Mouse (Mus musculus): ENCODE measurements around the gene Wrnip1. TPM values are rescaled to one million over a fixed set of nuclear protein-coding genes. Genes with fewer than 3 reads are reported as not detected.

Wrnip1 gene
- polyA plus RNA-seq, 1 experiment from 2014 or later = 13.0 TPM

GRCm38 (mm10) chr13:32821671-32822070 is 19.8 kb downstream of the Wrnip1 start:
- Histone ChIP-seq H3K9me3 (no peaks in the 10 kb centered on the region), H3K4me3 (no peak overlapping the region), H3K4me1 (no peaks in the 10 kb centered on the region), H3K36me3 (replicated peaks) (peaks cover 63% of the 10 kb centered on the region), H3K27ac (no peak overlapping the region), H3K27me3 (ENCODE audit: poor library complexity, severe bottlenecking) (no peaks in the 10 kb centered on the region)
- DNase-seq (ENCODE audit: extremely low spot score, low spot score) = no peak
- 96% methylated on average over 4 of the region's 4 CpGs for WGBS

DNA sequence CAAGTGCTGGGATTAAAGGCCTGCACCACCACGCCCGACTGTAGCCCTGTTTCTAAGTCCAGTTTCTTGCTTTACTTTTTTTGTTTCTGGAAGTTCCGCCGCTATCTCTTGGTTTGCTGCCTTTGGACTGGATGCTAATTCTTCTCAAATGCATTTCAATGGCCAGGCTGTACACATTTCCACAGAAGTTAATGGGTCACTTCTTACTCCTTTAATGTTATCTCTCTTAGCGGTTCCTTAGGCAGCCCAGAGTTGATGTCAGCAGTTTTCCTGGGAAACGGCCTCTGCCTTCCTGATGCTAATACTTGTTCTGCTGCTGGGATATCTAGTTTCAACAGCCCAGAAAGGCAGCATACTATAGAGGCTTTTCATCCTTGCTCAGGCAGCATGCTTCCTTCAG is 21.3 kb downstream of the Wrnip1 start:
- H3K27ac ChIP-seq = no peak overlapping the region
- H3K4me3 ChIP-seq = no peak overlapping the region
- 92% methylated on average over 6 of the region's 6 CpGs for WGBS
- H3K27me3 ChIP-seq (ENCODE audit: poor library complexity, severe bottlenecking) = no peaks in the 10 kb centered on the region
- no peak for DNase-seq (ENCODE audit: extremely low spot score, low spot score)
- no peaks in the 10 kb centered on the region for H3K9me3 ChIP-seq
- peaks cover 49% of the 10 kb centered on the region for H3K36me3 ChIP-seq (replicated peaks)
- H3K4me1 ChIP-seq = no peaks in the 10 kb centered on the region

DNA sequence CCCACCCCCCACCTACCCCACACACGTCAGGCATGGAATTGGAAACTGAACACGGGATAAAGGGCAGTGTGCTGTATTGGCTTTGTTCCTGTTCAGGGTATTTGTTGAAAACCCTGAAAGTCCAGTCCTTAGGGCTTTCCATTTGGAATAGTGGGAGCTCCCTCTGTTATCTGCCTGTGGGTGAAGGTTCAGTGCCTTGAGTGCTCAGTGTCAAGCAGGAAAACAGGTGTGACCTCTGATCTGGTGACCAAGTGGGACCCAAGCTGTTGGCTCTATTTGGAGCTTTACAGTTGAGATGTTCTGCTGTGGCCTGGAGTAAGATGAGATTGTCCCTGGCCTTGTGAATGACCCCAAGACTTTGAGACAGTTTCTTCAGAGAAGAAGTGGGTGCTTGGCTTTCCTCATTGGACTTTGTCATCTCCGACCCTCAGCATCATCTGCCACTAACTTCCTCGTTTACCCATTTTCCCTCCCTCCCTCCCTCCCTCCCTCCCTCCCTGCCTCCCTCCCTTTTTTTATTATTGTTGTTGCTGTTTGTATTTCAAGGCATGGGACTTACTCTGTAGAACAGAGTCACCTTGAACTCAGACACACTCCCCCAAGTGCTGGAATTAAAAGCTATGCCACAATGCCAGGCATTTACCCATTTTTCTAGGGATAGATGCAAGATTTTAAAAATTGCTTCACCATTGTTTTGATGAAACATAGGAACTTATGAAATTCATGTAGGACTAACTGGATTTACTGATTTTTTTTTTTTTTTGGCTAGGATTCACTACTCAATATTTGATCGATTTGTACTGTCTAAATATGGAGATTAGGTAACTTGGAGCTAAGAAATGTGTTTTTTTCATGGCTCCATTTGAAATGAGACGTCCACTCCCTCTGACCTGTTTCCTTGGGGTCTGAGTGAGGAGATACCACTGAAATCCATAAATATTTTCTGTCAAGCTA is 22.8 kb downstream of the Wrnip1 start:
- Histone ChIP-seq H3K27ac (no peak overlapping the region), H3K9me3 (no peaks in the 10 kb centered on the region), H3K4me3 (no peak overlapping the region), H3K4me1 (no peaks in the 10 kb centered on the region), H3K27me3 (ENCODE audit: poor library complexity, severe bottlenecking) (no peaks in the 10 kb centered on the region), H3K36me3 (replicated peaks) (peaks cover 34% of the 10 kb centered on the region)
- no peak for DNase-seq (ENCODE audit: extremely low spot score, low spot score)
- WGBS = 81% methylated on average over 6 of the region's 6 CpGs

GRCm38 (mm10) chr13:32825546-32825945 is 23.7 kb downstream of the Wrnip1 start:
- H3K27me3 ChIP-seq (ENCODE audit: poor library complexity, severe bottlenecking) = no peaks in the 10 kb centered on the region
- 92% methylated on average over 8 of the region's 8 CpGs for WGBS
- H3K4me3 ChIP-seq = no peak overlapping the region
- no peaks in the 10 kb centered on the region for H3K4me1 ChIP-seq
- H3K9me3 ChIP-seq = no peaks in the 10 kb centered on the region
- H3K36me3 ChIP-seq (replicated peaks) = peaks cover 25% of the 10 kb centered on the region
- no peak overlapping the region for H3K27ac ChIP-seq
- DNase-seq (ENCODE audit: extremely low spot score, low spot score) = no peak

DNA sequence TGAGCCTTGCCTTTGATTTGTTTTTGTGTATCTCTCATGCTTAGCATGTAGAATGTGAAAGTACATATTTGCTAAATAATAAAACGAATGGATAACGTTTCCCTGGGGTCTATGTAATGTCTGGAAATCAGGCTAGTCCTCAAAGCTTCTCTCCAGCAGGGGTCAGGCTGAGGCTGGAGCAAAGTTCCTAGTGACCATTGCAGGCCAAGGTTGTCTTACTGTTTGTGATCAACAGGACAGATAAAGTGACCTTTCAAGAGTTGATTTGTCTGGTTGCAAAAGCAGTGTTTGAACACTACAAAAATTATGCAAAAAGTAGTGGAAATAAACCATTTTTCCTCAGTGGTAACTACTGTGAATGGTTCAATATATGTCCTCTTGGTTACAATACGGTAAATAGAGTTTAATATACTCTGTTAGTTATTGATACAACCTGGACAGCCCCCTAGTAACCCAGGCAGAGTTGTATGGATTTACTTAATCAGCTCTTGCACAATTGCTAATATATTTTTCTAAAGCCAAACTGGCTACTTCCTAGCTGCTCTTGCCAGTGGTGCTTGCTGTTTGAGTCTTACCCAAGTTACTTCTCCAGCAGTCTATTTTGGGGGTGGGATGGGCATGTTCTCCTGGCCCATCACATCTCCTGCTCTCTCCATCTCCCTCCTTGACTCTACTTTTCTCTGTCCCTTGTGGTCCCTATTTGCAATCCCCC is 25.4 kb downstream of the Wrnip1 start:
- H3K4me1 ChIP-seq = no peaks in the 10 kb centered on the region
- H3K27ac ChIP-seq = no peak overlapping the region
- no peaks in the 10 kb centered on the region for H3K9me3 ChIP-seq
- peaks cover 8% of the 10 kb centered on the region for H3K36me3 ChIP-seq (replicated peaks)
- DNase-seq (ENCODE audit: extremely low spot score, low spot score) = no peak
- H3K27me3 ChIP-seq (ENCODE audit: poor library complexity, severe bottlenecking) = no peaks in the 10 kb centered on the region
- H3K4me3 ChIP-seq = no peak overlapping the region
- WGBS = 88% methylated on average over 3 of the region's 3 CpGs

- 0 out of 2 replicates have a peak, but pooled peaks cover 2% of the 10 kb centered on the region for H3K36me3 ChIP-seq (replicated peaks)
- H3K9me3 ChIP-seq = no peaks in the 10 kb centered on the region
- no peaks in the 10 kb centered on the region for H3K4me1 ChIP-seq
- no peak overlapping the region for H3K4me3 ChIP-seq
- H3K27ac ChIP-seq = no peak overlapping the region
- WGBS = 62% methylated on average over 4 of the region's 4 CpGs
- no peaks in the 10 kb centered on the region for H3K27me3 ChIP-seq (ENCODE audit: poor library complexity, severe bottlenecking)
- DNase-seq (ENCODE audit: extremely low spot score, low spot score) = peak; percentile 36
Observed at GRCm38 (mm10) chr13:32827951-32828350, 26.1 kb downstream of the Wrnip1 start.

- Histone ChIP-seq H3K9me3 (no peaks in the 10 kb centered on the region), H3K27ac (no peak overlapping the region), H3K27me3 (ENCODE audit: poor library complexity, severe bottlenecking) (no peaks in the 10 kb centered on the region), H3K4me1 (no peaks in the 10 kb centered on the region), H3K4me3 (no peak overlapping the region), H3K36me3 (replicated peaks) (no peaks in the 10 kb centered on the region)
- no peak for DNase-seq (ENCODE audit: extremely low spot score, low spot score)
- 90% methylated on average over 4 of the region's 4 CpGs for WGBS
Observed at GRCm38 (mm10) chr13:32828886-32829285, 27.0 kb downstream of the Wrnip1 start.

DNA sequence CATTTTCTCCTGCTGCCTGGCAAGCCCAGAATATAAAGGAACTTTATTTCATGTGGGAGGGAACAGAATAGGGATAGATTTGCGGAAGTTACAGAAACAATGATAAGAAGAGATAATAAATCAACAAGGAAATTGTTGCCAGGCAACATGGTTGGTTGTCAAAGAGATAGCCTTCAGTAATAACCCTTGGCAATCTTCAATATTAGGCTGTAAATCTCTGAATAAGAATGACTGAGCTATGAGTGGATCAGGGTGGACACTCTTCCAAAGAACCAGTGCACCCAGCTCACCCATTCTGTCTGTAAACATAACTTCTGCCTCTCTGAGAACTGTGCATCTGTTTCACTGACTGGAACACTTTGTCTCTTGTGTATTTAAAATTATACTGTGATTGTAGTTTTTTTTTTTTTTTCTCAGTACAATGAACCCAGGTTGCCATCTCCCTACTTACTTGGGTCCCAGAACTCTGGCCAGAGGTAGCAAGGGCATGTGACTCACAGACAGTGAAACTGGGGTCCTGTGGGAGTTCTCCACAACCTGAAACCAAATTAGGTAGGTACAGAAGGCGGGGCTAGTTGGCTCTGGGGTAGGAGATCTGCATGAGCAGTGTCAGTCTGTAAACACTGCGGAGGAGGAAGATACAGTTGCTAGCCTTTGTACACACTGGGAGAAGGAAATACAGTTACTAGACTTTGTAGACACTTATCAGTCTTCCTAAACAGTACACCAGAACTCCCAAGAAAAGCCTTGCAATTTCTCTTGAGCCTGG is 29.9 kb downstream of the Wrnip1 start:
- Histone ChIP-seq H3K4me3 (no peak overlapping the region), H3K9me3 (no peaks in the 10 kb centered on the region; the same call in 1 of the 2 replicates), H3K4me1 (no peaks in the 10 kb centered on the region), H3K36me3 (replicated peaks) (no peaks in the 10 kb centered on the region), H3K27ac (no peak overlapping the region), H3K27me3 (ENCODE audit: poor library complexity, severe bottlenecking) (no peaks in the 10 kb centered on the region)
- 87% methylated on average over 3 of the region's 3 CpGs for WGBS
- no peak for DNase-seq (ENCODE audit: extremely low spot score, low spot score)

GRCm38 (mm10) chr13:32832776-32833175 is 30.9 kb downstream of the Wrnip1 start:
- H3K4me3 ChIP-seq = no peak overlapping the region
- WGBS = 85% methylated on average over 3 of the region's 3 CpGs
- no peaks in the 10 kb centered on the region for H3K4me1 ChIP-seq
- H3K27ac ChIP-seq = no peak overlapping the region
- no peak for DNase-seq (ENCODE audit: extremely low spot score, low spot score)
- no peaks in the 10 kb centered on the region; the same call in 1 of the 2 replicates for H3K9me3 ChIP-seq
- no peaks in the 10 kb centered on the region for H3K36me3 ChIP-seq (replicated peaks)
- no peaks in the 10 kb centered on the region for H3K27me3 ChIP-seq (ENCODE audit: poor library complexity, severe bottlenecking)

GRCm38 (mm10) chr13:32833237-32833636 is 31.4 kb downstream of the Wrnip1 start:
- Histone ChIP-seq H3K9me3 (no peaks in the 10 kb centered on the region; the same call in 1 of the 2 replicates), H3K4me3 (no peak overlapping the region), H3K27ac (no peak overlapping the region), H3K4me1 (no peaks in the 10 kb centered on the region), H3K36me3 (replicated peaks) (no peaks in the 10 kb centered on the region), H3K27me3 (ENCODE audit: poor library complexity, severe bottlenecking) (no peaks in the 10 kb centered on the region)
- no peak for DNase-seq (ENCODE audit: extremely low spot score, low spot score)
- WGBS = 67% methylated on average over 6 of the region's 6 CpGs

- 93% methylated on average over 5 of the region's 5 CpGs for WGBS
Observed at GRCm38 (mm10) chr13:32834513-32834912, 32.7 kb downstream of the Wrnip1 start.

GRCm38 (mm10) chr13:32839314-32839713 is 37.5 kb downstream of the Wrnip1 start:
- Histone ChIP-seq H3K4me3 (no peak overlapping the region), H3K9me3 (no peaks in the 10 kb centered on the region; the same call in 1 of the 2 replicates), H3K27ac (no peak overlapping the region), H3K4me1 (no peaks in the 10 kb centered on the region), H3K27me3 (ENCODE audit: poor library complexity, severe bottlenecking) (no peaks in the 10 kb centered on the region), H3K36me3 (replicated peaks) (no peaks in the 10 kb centered on the region)
- DNase-seq (ENCODE audit: extremely low spot score, low spot score) = no peak
- WGBS = 75% methylated on average over 1 of the region's 1 CpGs

More at GRCm38 (mm10) chr13:32834513-32834912, 32.7 kb downstream of the Wrnip1 start:
- DNase-seq (ENCODE audit: extremely low spot score, low spot score) = no peak
- Histone ChIP-seq H3K27me3 (ENCODE audit: poor library complexity, severe bottlenecking) (no peaks in the 10 kb centered on the region), H3K36me3 (replicated peaks) (no peaks in the 10 kb centered on the region), H3K9me3 (no peaks in the 10 kb centered on the region; the same call in 1 of the 2 replicates), H3K4me1 (no peaks in the 10 kb centered on the region), H3K4me3 (no peak overlapping the region), H3K27ac (no peak overlapping the region)

Measured in forebrain, embryonic 10.5 days (tissue).